Mouse (Mus musculus) MEL-GATA-1-ER (cell line): ENCODE measurements around the gene Gm45808.
"Not testable (repeated sequence)": the region's sequence is repeated elsewhere in the genome, so short reads cannot be mapped to it uniquely, and the experiment has no call there.

Experiments used
- DNase-seq: peaks from one replicate; pipeline ENCODE4 v3.0.0-alpha.2; 2012; ENCODE audit warnings: low read depth; ENCODE audit errors: extremely low read depth

Gm45808 gene

DNA sequence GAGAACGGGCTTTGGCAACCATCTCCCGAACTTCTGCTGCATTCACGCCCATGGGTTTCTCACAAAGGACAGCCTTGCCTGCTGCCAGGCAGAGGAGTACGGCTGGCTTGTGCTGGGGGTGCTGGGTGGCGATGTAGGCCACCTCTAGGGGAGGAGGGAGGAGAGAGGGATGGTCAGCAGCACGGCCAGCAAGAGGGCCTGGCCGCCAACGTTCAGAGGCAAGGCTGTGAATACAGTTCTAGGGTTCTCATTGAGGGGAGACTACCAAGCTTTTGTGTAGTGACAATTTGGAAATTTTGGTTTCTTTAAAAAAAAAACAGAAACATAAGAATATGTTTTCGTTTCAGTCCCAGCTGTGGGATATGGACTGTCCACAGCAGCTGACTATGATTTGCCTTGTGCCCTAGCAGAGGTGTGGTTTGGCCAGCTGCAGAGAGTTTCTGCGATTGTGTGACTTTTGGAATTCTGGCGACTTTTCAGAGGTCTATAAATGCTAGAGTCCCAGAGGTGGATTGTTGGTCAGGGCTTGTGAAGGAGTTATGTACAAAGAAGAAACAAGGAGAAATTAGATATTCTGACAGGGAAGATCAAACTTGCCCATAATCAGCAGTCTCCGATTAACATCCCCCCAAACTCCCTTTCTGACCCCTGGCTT lies at the start of gene Gm45808:
Gene Gm45808, minus strand, starts transcription at position 51 of the 655 bp plus-strand sequence.
- DNase-seq: no peak

DNA sequence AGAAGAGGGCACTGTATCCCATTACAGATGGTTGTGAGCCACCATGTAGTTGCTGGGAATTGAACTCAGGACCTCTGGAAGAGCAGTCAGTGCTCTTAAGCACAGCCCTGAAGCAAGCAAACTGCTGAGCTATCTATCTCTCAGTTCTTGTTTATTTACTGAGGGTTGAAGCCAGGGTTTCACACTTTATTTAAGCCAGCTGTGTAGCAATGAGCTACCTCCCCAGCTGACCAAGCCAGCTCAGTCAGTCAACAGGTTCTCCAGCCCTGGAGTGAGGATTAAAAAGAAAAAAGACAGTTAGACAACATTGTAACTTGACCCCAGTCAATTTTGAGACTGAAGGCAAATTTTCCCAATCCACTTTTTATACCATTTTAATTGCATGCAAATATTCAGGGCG lies 49.1 kb upstream of the Gm45808 start:
- no peak for DNase-seq

DNA sequence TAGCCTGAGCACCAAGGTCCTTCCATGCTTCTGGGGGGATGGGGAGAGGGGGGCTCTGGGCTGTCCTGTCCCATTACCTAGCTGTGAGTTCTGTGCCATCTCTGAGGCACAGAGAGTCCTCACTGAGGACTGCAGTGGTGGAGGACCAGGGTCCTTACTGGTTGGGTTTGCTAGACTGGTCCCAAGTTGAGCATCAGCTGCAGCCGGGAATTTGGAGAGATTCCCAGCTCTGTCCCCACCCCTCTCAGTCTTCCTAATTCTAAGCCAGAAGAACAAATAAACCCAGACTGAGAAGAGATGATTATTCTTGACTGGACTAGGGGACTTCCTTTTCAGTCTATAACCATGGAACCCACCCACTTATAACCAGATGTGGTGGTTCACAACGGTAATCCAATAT lies 44.0 kb upstream of the Gm45808 start:
- no peak for DNase-seq

DNA sequence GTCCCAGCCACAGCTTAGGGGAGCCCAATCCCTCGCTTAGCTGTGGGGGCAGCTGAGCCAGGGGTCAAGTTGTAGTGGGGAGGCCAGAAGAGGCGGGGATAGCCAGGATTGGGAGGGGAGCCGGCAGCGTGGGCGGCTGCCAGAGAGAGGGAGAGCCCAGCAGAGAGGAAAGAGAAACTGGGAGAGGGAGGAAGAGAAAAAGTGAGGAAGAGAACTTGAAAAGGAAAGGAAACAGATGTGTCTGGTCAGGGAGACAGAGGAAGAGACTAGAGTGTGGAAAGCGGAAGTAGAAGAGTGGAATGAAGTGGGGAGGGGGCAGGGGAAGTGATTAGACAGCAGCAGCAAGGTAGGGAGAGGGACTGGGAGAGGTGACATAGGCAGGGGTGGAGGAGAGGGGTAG lies 42.9 kb upstream of the Gm45808 start:
- no peak for DNase-seq

DNA sequence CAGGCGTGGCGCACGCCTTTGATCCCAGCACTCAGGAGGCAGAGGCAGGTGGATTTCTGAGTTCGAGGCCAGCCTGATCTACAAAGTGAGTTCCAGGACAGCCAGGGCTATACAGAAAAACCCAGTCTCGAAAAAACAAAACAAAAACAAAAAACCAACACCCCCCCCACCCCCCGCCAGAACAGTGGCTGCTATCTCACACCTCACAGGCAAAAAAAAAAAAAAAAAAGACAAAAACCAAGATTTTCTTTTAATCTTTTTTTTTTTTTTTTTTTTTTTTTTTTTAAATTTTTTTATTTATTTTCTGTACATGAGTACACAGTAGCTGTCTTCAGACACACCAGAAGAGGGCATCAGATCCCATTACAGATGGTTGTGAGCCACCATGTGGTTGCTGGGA lies 40.6 kb upstream of the Gm45808 start:
- not testable (repeated sequence) for DNase-seq

DNA sequence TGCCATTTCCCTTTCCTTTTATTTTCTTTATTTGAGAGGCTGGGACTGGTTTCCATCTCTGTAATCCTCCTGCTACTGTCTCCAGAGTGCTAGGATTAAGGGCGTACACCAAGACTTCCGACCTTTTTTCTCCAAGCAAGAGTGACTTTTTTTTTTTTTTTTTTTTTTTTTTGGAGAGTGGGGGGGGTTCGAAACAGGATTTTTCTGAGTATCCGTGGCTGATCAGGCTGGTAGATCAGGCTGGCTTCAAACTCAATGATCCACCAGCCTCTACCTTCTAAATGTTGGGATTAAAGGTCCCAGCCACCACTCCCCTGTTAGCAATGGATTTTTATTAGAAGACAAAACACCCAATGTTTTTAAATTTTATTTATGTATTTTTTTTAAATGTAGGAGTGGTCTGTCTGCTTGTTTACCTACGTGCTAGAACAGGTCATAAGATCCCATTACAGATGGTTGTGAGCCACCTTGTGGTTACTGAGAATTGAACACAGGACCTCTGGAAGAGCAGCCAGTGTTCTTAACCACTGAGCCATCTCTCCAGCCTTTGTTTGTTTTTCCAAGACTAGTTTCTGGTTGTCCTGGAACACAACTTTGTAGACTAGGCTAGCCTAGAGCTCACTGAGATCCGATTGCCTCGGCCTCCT lies 40.0 kb upstream of the Gm45808 start:
- DNase-seq: no peak

DNA sequence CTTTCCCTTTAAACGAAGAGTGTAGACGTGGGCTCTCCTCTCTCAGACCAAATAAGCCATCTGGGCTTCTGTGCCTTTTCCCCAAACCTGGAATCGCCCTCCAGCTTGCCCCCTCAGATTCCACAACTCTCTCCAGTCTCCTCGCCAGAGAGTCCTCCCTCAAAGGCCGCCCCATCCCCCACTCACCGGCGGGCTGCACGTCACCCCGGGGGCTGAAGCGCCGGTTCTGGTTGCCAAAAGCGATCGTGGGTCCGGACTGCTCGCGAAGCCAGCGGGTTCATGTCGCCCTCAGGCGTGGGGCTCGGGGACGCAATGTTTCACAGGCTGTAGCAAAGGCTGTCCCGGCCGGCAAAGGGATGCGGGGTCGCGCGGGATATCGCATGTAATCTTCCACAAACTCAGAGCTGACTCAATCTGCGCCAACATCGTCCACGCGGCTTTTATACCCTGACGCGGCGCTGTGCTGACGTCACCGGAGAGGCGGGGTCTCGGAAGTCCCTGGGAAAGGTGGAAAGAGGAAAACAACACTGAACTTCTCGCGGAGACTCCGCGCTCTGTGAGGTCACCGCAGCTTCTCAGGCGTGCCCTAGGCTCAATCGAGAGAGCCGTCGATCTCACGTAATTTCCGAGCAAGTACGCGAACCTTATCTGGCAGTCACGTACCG lies 39.3 kb upstream of the Gm45808 start, which contains the start of the genes Ppp1r15a and Plekha4:
Gene Ppp1r15a, minus strand, starts transcription at position 460 of the 665 bp plus-strand sequence.
Gene Plekha4, plus strand, starts transcription at position 522 of the 665 bp plus-strand sequence.
- DNase-seq: peak; percentile 98

DNA sequence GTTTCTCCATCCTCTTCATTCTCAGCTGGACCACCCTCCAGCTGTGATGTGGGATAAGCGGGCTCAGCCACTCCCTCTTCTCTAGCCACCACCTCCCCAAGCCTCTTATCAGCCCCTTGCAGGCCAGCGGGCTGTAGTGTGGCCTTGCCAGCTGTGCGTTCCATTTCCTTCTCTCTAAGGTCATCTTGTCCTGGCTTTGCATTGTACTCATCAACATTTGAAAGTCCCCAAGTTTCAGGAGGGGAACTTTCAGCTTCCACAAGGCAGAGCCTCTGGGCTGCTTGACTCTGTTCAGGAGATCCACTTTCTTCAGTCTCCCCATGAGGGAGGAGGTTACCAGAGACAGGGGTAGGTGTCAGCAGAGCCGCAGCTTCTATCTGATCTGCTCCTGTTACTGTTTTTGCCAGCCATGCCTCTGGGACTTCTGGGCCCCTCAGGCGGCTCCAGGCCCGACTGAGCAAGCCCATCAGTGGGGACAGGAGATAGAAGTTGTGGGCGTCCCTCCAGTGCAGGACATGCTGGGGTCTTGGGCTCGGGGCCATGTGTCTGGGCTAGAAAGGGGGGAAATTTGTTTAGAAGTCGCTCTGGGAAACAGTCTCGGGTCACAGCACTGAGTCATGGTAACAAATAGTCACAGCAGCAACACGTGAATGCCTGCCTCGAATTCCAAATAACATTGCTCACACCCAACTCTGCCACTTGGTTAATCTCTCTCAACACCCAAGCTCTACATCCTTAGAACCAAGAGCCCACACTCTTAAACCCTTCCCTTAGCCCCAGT lies 38.4 kb upstream of the Gm45808 start:
- DNase-seq: peak; percentile 96

DNA sequence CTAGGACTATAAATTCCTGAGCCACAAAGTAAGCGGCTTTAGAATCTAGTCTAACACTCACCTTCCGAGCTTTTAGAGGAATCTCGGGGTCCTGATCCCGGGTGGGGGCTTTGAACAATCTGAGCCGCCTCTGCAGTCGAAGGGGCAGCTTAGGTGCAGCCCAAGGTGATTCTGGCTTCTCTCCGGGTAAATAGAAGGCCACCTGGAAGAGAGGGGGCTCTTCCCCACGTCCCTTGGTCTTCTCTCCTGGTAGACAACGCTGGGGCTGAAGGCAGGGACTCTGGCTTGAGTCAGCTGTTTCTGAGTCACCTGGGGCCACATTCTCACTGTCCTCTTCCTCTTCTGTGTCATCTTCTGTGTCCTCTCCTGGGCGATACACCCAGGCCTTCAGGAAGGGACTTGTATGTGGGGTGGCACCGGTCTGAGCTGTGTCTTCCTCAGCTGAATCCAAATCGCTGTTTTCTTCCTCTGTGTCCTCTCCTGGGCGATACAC lies 37.1 kb upstream of the Gm45808 start:
- DNase-seq: no peak

DNA sequence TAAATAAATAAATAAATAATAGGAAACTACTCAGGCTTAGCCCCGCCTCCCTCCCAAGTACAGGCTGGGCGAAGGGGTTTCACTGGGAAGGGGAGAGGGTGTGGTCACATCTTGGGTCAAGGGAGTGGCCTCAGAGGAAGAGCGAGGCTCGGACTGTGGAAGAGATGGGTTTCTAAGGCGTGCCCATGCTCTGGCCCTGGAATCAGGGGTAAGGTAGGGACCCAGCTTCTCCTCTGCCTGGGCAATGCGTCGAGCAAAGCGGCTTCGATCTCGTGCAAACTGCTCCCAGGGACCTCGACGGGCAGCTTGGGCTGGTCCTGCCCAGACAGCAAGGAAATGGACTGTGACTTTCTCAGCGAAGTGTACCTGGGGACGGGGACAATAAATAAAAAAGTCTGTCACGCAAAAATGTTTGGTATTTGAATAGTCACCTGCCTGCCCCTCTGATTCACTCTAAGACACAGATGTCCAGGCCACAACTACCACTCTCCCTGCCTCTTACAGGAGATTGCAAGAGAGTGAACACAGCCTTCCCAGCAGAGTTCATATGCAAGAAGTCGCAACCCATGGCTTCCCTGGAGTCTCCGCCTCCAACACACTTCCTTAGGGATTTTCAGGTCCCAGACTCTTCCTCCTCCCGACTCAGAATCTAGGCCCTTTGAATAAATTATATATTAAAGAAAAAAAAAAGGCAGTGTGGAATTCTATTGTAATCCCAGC lies 36.5 kb upstream of the Gm45808 start:
- no peak for DNase-seq

DNA sequence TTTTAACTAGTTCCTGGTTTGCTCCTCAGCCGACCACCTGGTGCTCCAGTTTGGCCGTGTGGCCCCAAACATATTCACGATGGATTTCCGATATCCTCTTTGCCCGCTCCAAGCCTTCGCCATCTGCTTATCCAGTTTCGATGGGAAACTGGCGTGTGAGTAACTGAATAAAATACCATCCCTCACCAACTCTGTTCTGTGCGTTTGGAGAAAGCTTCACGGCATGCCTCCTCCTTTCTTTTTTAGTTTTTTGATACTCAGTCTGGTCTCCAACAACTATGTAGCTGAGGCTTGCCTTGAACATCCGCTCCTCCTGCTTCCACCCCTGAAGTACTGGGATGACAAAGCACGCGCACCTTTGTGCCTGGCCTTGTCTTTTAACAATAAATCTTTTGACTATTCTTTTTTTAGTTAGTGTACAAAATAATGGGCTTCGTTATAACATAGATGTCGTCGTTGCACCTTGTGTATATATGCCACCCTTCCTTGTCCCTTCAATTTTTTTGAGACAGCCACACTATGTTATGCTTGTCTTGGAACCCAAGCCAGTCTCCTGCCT lies 35.7 kb upstream of the Gm45808 start:
- no peak for DNase-seq

DNA sequence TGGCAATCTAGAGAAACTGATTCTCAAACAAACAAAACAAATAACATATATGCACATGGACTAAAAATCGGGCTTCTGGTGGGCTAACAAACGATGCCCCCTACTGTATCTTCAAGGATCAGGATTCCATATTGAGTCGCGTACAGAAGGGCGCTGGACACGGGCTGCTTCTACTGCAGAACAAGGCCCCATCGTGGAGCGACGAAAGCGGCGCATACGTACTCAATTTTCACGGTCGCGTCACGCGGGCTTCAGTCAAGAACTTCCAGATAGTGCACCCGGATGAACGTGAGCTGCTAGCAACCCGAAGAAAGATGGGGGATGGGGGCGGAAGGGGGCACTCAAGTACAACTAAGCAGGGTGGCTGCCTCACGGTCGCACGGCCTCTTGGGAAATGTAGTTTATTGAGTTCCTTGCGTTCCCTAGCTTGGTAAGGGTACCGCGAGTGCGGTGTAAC lies 35.1 kb upstream of the Gm45808 start:
- DNase-seq: peak; percentile 88

DNA sequence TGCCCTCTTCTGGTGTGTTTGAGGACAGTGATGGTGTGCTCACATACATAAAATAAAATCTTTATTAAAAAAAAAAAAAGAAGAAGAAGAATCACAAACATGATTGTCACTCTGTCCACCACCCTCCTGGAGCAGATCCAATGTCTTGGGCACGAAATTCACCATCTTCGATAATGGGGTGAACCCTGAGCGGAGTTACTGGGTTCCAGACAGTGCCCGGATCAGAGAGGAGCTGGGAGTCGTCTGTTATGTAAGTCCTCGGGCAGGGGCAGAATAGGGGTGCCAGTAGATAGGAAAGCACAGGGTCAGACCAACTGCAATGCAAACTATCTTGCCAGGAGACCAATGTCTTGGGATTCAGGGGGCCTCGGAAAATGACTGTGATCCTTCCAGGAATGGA lies 34.0 kb upstream of the Gm45808 start:
- DNase-seq: no peak

DNA sequence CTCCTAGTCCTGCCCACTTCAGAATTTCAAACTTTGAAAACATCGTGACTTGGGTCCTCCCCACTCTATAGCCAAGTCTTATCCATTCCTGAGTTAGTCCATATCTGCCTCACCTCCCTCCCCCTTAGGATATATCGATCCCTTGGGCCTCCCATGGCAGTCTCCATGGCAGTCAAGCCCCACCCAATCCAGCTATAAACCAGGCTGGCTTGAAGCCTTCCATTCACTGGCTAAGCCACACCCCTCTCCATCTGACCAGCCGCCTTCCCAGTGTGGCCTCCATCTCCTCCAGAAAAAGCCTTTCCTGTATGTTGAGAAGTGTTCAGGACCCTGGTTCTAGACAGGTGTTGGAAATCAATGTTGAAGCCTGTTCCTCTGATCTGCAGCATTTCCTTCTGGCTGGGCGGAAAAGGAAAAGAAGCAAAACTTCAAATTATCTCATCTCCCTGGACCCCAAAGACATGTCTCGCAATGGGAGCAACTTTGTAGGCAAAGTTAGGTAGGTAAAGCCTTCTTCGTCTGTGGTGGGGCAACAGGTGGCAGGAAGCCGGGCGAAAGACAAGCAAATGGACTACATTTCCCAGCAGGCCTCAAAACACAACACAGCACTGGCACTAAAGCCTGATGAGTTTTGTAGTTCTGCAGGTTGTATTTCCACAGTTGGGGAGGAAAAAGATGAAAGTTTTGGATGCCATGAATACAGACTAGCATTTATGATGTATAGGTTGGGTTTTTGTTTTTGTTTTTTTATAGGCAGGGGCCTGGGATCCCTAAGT lies 32.9 kb upstream of the Gm45808 start:
- DNase-seq: no peak

DNA sequence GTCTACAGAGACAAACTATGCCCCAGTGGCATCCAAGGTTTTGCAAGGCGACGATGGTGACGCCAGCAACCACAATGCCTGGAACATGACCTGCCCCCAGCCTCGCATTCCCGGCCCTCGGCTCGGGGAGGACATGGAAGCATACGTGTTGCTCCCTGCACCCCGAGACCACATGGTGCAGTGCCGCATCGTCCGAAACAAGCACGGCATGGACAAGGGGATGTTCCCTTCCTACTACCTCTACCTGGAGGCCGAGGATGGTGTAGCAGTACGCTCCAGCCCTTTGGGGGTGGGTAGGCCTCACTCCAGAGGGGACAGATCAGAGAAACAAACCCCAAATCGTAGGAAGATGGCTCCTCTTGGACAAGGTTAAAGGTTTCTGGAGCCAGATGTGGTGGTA lies 32.0 kb upstream of the Gm45808 start:
- DNase-seq: no peak

DNA sequence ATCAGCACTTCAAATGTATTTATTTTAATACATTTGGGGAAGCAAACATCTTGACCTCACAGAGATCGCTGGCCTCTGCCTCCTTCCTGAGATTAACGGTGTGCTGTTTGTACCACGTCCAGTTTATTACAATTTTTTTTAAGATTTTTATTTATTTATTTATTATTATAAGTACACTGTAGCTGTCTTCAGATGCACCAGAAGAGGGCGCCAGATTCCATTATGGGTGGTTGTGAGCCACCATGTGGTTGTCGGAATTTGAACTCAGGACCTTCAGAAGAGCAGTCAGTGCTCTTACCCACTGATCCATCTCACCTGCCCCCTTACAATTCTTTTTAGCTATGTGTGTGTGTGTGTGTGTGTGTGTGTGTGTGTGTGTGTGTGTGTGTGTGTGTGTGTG lies 30.2 kb upstream of the Gm45808 start:
- not testable (repeated sequence) for DNase-seq

DNA sequence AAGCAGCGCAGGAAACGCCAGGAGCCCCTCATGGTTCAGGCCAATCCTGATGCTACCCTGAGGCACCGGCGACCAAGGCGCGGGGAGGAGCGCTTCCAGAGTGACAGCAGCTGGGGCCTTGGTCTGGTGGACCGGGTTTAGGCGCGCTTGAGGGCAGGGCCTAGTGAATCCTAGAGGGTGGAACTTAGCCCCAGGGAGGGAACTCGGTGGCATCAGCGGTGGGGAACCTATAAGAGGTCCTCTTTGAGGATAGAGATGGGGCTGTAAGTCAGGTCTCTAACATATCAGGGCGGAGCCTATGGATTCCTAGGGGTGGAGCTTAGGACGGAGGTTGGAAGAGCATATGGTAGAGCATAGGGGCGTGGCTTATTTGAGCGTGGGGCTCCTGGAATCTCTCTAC lies 28.8 kb upstream of the Gm45808 start:
- no peak for DNase-seq

DNA sequence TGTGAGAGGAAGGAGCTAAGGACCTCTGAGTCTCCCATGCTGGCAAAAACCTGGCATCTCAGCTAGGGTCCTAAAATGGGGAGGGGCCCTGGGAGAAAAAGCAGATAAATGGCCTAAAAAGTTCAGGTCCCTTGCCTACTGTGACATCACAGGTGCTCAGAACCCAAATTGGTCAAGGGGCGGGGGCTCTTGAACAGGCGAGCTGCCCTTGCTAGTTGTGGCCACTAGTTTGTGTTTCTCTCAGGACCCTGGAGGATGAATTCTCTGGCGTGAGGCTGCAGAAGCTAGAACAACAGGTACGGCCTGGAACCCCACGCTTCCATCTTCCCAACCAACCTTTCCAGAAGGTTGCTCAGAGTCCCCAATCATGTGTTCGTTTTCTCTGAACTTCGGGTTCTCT lies 27.8 kb upstream of the Gm45808 start:
- no peak for DNase-seq

DNA sequence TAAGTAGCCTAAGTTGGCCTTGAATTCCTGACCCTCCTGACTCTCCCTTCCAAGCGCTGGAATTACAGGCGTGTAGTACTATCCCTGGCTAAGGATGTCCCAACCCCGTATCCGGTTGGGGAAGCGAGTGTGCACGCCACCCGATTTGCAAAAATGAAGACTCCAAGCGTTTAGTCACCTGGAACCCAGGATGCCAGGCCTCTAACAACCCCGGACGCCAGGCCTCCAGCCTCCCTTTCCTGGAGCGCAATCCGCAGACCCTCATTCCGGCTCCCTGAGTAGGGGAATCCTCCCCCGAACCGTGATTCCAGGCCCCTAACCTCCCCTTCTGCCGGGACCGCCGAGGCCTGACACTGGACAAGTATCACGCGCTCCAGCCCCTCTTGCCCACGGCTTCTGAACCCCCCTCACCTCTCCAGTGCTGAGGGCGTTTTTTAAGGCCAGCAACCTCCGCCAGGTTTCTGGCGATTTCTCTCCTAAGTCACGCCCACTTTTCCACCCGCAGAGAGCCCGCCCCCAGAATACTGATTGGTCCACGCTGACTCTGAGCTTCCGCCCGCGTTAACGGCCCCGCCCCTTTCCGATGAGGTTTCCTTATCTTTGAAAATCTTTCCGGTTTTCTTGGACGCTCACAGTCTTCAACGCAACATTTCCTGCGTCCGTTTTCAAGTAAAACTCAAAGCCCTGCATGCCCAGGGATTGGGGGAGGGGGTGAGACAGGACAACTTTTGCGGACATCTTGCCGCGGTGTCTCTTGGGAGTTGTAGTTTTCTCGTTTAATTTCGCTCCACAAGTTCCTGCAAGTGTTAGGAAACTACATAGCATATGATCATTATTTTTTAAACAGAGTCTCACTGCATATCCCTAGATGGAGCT lies 23.5 kb upstream of the Gm45808 start, which contains the start of gene Nucb1:
Gene Nucb1, minus strand, starts transcription at position 495 of the 876 bp plus-strand sequence.
- peak; percentile 96 for DNase-seq
